Mouse (Mus musculus): ENCODE data around the gene Ppp3ca. TPM values are rescaled to one million over a fixed set of nuclear protein-coding genes. Genes with fewer than 3 reads are reported as not detected.

Gene Ppp3ca
- polyA plus RNA-seq, 1 experiment from 2014 or later: 21.6 TPM

DNA sequence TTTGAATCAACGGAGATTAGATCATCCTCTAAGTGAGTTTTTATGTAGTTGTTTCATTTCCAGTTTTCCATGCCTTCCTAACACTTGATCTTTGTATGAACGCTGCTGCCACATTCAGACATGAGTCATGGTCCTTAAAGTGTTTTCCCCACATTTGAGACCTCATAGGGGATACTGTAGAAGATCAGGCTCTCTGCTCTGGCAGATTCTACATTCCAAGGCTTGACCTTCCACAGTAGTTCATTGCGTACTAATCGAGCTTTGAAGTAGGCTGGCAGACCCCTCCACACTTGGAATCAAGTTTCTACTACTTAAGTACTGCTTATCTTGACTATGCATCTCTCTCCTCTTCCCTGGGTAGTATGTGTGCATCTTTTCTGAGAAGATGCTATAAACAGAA lies 183.7 kb downstream of the Ppp3ca start:
- Histone ChIP-seq H3K4me3 (ENCODE audit: low read depth, low read length) (no peak overlapping the region), H3K4me2 (ENCODE audit: low read depth, low read length) (no peak overlapping the region), H3K4me1 (ENCODE audit: insufficient read depth) (0 out of 2 replicates have a peak, but pooled peaks cover 2% of the 10 kb centered on the region), H3K9me3 (ENCODE audit: low read length) (no peaks in the 10 kb centered on the region), H3K27me3 (ENCODE audit: insufficient read depth, low read length) (no peaks in the 10 kb centered on the region), H3K36me3 (replicated peaks; ENCODE audit: insufficient read depth, low read length) (no peaks in the 10 kb centered on the region), H3K27ac (ENCODE audit: low read depth) (no peak overlapping the region), H3K9ac (replicated peaks) (no peak overlapping the region)
- WGBS (ENCODE audit: insufficient replicate concordance): 82% methylated on average over 4 of the region's 4 CpGs
- ATAC-seq (no peak), DNase-seq (no peak)
- TF ChIP-seq CTCF (IDR thresholded peaks at IDR 0.05; ENCODE audit: low read depth) (no peak), EP300 (IDR thresholded peaks at IDR 0.05; ENCODE audit: low read depth) (no peak)

DNA sequence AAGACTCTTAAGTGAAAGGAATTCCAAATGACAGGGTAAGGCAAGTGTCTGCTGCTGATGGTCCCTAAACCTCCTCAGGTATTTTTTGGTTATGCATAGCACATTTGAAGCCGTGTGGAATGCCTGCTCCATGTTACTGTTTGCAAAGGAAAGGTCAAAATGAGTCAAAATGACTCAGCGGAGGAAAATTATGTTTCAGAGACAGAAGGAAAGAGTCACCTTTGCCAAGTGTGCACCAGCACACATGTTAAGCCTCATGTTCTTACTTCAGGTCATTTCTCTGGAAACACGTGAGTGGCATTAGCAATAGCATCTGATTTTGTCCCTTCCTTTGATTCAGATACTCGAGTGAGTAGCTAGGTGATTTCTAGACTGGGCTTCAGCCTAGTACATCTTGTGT lies 186.1 kb downstream of the Ppp3ca start:
- Histone ChIP-seq H3K4me2 (ENCODE audit: low read depth, low read length) (no peak overlapping the region), H3K4me3 (ENCODE audit: low read depth, low read length) (no peak overlapping the region), H3K36me3 (replicated peaks; ENCODE audit: insufficient read depth, low read length) (no peaks in the 10 kb centered on the region), H3K9ac (replicated peaks) (no peak overlapping the region), H3K4me1 (ENCODE audit: insufficient read depth) (0 out of 2 replicates have a peak, but pooled peaks cover 2% of the 10 kb centered on the region), H3K27ac (ENCODE audit: low read depth) (no peak overlapping the region), H3K9me3 (ENCODE audit: low read length) (no peaks in the 10 kb centered on the region), H3K27me3 (ENCODE audit: insufficient read depth, low read length) (no peaks in the 10 kb centered on the region)
- ATAC-seq (no peak), DNase-seq (no peak)
- no peak for TF ChIP-seq EP300 (IDR thresholded peaks at IDR 0.05; ENCODE audit: low read depth)
- no peak for TF ChIP-seq CTCF (IDR thresholded peaks at IDR 0.05; ENCODE audit: low read depth)
- 71% methylated on average over 4 of the region's 4 CpGs for WGBS (ENCODE audit: insufficient replicate concordance)

DNA sequence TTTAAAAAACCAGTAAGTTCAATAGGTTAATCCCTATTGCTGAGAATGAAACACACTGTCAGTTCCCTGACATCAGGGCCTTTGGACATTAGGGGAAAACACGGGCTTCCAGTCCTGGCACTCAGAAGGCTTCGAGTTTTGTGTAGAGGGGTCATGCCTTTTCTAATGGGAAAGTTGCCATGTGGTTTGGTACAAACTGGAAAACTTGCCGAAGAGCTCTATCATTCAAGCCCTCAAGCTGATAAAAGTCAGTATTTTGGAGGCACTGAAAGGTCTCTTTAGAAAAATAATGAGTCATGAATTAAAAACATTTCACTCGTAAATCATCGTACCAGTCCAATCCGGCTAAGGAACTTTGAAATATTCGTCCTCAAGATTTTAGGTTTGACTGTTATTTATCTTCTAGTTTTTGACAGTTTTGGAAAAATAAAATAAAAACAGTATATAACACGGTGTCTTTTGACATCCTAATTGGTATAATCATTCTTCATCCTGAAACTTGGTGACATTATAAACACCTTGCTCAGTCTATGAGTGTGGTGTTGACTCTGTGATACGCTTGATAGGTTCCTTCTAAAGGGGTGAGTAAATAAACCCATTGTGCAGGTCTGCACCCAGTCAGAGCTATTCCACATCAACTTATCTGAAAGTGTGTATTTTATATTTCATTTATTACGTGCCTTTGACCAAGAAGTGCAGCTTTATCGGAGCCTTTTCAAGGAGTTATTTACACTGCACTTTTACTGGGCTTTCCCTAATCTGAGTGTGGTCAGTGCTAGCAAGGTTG lies 192.3 kb downstream of the Ppp3ca start:
- no peak for ATAC-seq
- no peaks in the 10 kb centered on the region for H3K36me3 ChIP-seq (replicated peaks; ENCODE audit: insufficient read depth, low read length)
- WGBS (ENCODE audit: insufficient replicate concordance): 82% methylated on average over 11 of the region's 11 CpGs
- no peak overlapping the region for H3K4me3 ChIP-seq (ENCODE audit: low read depth, low read length)
- no peak overlapping the region for H3K27ac ChIP-seq (ENCODE audit: low read depth)
- no peaks in the 10 kb centered on the region for H3K9me3 ChIP-seq (ENCODE audit: low read length)
- DNase-seq: no peak
- no peak overlapping the region for H3K4me2 ChIP-seq (ENCODE audit: low read depth, low read length)
- H3K9ac ChIP-seq (replicated peaks): no peak overlapping the region
- TF ChIP-seq EP300 (IDR thresholded peaks at IDR 0.05; ENCODE audit: low read depth) (no peak), CTCF (IDR thresholded peaks at IDR 0.05; ENCODE audit: low read depth) (no peak)
- no peaks in the 10 kb centered on the region for H3K4me1 ChIP-seq (ENCODE audit: insufficient read depth)
- H3K27me3 ChIP-seq (ENCODE audit: insufficient read depth, low read length): no peaks in the 10 kb centered on the region

DNA sequence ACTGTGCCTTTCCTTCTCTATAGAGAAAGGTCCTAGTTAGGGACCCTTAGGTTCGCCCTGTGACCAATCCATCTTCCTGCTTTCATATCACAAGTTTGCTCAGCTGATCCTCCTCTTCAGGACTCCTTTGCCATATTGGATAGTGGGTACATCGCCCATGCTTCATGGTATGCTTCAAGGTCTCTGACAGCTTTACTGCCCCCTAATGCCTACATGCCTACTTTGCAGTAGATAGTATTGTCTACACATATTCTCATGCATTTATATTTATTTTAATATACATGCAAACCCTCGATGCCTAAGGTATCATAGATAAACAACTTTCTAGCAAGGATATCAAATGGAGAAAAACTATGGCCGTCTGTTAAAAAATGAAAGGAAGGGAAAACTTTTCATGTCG lies 193.2 kb downstream of the Ppp3ca start:
- Histone ChIP-seq H3K9me3 (ENCODE audit: low read length) (no peaks in the 10 kb centered on the region), H3K36me3 (replicated peaks; ENCODE audit: insufficient read depth, low read length) (no peaks in the 10 kb centered on the region), H3K4me1 (ENCODE audit: insufficient read depth) (no peaks in the 10 kb centered on the region), H3K27me3 (ENCODE audit: insufficient read depth, low read length) (no peaks in the 10 kb centered on the region), H3K9ac (replicated peaks) (no peak overlapping the region), H3K4me3 (ENCODE audit: low read depth, low read length) (no peak overlapping the region), H3K27ac (ENCODE audit: low read depth) (no peak overlapping the region), H3K4me2 (ENCODE audit: low read depth, low read length) (no peak overlapping the region)
- DNase-seq: no peak
- TF ChIP-seq EP300 (IDR thresholded peaks at IDR 0.05; ENCODE audit: low read depth): no peak
- peak; percentile 20; the same call in 1 of the 2 replicates for TF ChIP-seq CTCF (IDR thresholded peaks at IDR 0.05; ENCODE audit: low read depth)
- ATAC-seq: no peak
- 75% methylated on average over 5 of the region's 5 CpGs for WGBS (ENCODE audit: insufficient replicate concordance)

DNA sequence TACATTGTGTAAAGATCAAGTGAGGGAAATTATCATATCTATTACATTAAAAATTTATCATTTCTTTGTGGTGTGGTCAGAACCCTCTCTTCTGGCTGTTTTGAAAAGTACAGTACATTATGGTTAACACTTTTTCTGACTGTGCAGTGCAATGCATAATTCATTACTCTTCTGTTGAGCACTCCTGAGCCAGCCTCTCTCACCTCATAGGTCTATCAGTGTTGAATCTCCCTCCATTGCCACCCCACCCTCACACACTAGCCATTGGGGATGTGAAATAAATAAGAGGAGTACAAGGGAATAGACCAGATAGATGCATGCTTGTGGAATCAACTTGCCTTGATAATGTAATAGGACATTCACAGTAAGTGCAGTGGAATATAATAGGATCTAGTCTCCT lies 194.4 kb downstream of the Ppp3ca start:
- no peak overlapping the region for H3K9ac ChIP-seq (replicated peaks)
- no peak overlapping the region for H3K4me3 ChIP-seq (ENCODE audit: low read depth, low read length)
- ATAC-seq: no peak

DNA sequence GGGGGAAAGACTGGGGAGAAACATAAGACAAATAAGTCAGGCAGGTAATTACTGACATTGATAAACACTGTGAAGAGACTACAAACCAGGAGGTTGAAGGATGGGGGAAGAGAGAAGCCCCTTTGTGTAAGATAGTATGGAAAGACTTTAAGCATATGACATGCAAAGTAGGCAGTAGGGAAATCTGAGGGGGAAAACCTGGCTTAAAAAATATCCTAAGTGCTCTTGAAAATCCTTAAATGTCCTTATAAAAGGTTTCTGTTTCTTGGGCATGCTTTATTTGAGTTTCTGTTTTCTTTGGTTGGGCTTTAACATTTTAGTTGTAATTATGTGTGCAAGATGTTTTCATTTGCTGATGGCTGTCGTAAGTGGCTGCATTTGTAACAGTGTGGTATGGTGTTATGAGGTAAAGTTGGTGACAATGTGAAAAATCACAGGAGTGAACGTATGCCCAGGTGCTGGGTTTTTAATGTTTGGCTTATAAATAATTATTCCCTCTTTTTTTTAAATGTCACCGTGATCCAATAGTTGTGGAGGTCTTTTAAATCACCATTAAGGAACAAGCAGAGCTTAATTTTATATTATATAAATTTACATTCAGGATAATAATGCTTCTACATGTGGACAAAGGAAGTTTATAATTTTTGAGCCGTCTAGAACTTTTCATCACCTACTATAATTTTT lies 195.4 kb downstream of the Ppp3ca start:
- WGBS (ENCODE audit: insufficient replicate concordance): 83% methylated on average over 4 of the region's 4 CpGs
- no peaks in the 10 kb centered on the region for H3K36me3 ChIP-seq (replicated peaks; ENCODE audit: insufficient read depth, low read length)
- H3K4me2 ChIP-seq (ENCODE audit: low read depth, low read length): no peak overlapping the region
- H3K9me3 ChIP-seq (ENCODE audit: low read length): no peaks in the 10 kb centered on the region
- no peak for DNase-seq
- no peaks in the 10 kb centered on the region for H3K27me3 ChIP-seq (ENCODE audit: insufficient read depth, low read length)
- ATAC-seq: no peak
- no peak overlapping the region for H3K9ac ChIP-seq (replicated peaks)
- H3K27ac ChIP-seq (ENCODE audit: low read depth): no peak overlapping the region
- no peak overlapping the region for H3K4me3 ChIP-seq (ENCODE audit: low read depth, low read length)
- H3K4me1 ChIP-seq (ENCODE audit: insufficient read depth): no peaks in the 10 kb centered on the region
- no peak for TF ChIP-seq CTCF (IDR thresholded peaks at IDR 0.05; ENCODE audit: low read depth)
- TF ChIP-seq EP300 (IDR thresholded peaks at IDR 0.05; ENCODE audit: low read depth): no peak

More for the DNA sequence above, 194.4 kb downstream of the Ppp3ca start:
- Histone ChIP-seq H3K27me3 (ENCODE audit: insufficient read depth, low read length) (no peaks in the 10 kb centered on the region), H3K27ac (ENCODE audit: low read depth) (no peak overlapping the region), H3K36me3 (replicated peaks; ENCODE audit: insufficient read depth, low read length) (no peaks in the 10 kb centered on the region), H3K4me1 (ENCODE audit: insufficient read depth) (no peaks in the 10 kb centered on the region), H3K4me2 (ENCODE audit: low read depth, low read length) (no peak overlapping the region), H3K9me3 (ENCODE audit: low read length) (no peaks in the 10 kb centered on the region)
- no peak for DNase-seq
- no peak for TF ChIP-seq CTCF (IDR thresholded peaks at IDR 0.05; ENCODE audit: low read depth)
- no peak for TF ChIP-seq EP300 (IDR thresholded peaks at IDR 0.05; ENCODE audit: low read depth)

All from liver, postnatal 0 days (tissue).